Mouse (Mus musculus): ENCODE measurements at regions not wholly inside any gene's neighbourhood (a gene's known extent, or its start where the extent isn't known, plus 50 kb on each side); places are given as distances from the start of the nearest gene placed in this dataset.

DNA sequence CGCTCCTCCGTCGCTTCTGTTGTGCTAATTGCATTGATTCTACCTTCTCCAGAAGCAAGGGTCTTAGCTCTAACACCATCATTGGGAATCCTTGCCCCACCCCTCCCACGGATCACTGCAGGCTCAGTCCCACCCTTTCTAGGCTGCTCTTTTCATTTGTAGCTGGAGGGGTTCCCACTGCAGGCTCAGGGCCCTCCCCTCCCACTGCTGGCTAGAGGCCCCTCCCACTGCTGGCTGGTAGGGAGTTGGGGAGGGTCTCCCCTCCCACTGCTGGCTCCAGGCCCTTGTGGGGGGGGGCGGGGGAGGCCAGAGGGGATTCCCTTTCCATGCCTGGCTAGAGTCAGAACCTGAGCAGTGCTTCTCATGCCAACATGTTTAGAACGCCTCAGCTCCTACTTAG, 215.5 kb upstream of the Mphosph6 start:
- Histone ChIP-seq H3K27ac (peak overlapping the region; percentile 31; the same call in 1 of the 2 replicates), H3K27me3 (ENCODE audit: insufficient read depth, poor library complexity, severe bottlenecking) (no peaks in the 10 kb centered on the region), H3K36me3 (no peaks in the 10 kb centered on the region), H3K4me1 (replicated peaks) (peaks cover 13% of the 10 kb centered on the region), H3K4me3 (no peak overlapping the region), H3K9me3 (no peaks in the 10 kb centered on the region)
- 30% methylated on average over 6 of the region's 6 CpGs for WGBS
- DNase-seq (ENCODE audit: low spot score) = no peak

DNA sequence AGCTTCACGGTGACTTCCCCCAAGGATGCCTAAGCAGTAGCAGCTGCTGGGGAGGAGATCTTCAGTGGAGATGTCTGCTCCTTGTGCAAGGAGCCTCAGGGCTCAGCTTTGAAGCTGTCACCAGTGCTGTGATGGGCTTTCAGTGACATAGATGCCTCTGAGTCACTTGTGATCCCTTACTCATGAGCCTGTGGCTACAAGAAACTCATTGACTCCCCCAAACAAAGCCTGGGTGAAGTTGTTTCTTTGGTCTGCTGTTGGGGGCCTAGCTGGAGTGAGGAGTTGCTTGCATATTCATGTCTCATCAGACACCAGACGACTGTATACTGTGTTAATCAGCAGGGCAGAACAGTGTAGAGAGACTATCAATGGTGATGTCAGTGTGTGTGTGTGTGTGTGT, 203.4 kb upstream of the Mphosph6 start:
- peak; percentile 12 for DNase-seq (ENCODE audit: low spot score)
- H3K4me3 ChIP-seq = no peak overlapping the region
- no peaks in the 10 kb centered on the region for H3K27me3 ChIP-seq (ENCODE audit: insufficient read depth, poor library complexity, severe bottlenecking)
- WGBS = 62% methylated on average over 2 of the region's 2 CpGs
- peaks cover 16% of the 10 kb centered on the region for H3K4me1 ChIP-seq (replicated peaks)
- 0 out of 2 replicates have a peak, but pooled peaks cover 3% of the 10 kb centered on the region for H3K9me3 ChIP-seq
- peak overlapping the region; percentile 74; the same call in 1 of the 2 replicates for H3K27ac ChIP-seq
- H3K36me3 ChIP-seq = no peaks in the 10 kb centered on the region

DNA sequence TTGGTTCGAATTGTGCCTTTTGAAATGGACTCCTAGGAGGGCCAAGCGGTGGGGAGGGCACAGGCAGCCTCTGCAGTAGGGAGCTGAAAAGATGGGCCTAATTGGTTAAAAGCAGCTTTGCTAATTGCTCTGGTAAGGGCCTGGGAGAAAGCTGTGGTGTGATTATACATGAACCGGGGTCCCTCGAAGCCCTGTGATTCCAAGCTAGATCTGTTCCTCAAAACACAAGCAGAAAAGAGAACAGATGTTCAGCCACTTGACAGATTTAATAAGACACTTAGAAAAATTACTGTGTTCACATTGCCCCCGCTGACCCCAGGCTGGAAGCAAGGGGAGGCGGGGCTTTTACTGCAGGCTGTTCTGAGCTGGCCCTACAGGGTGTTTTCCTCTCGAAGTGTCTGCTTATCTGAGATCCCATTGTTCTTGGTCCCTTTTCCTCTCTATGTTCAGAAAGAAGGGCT, 202.7 kb upstream of the Mphosph6 start:
- DNase-seq (ENCODE audit: low spot score) = peak; percentile 20
- H3K9me3 ChIP-seq = no peaks in the 10 kb centered on the region
- H3K27ac ChIP-seq = peak overlapping the region; percentile 74
- H3K27me3 ChIP-seq (ENCODE audit: insufficient read depth, poor library complexity, severe bottlenecking) = no peaks in the 10 kb centered on the region
- H3K4me1 ChIP-seq (replicated peaks) = peaks cover 16% of the 10 kb centered on the region
- WGBS = 61% methylated on average over 7 of the region's 7 CpGs
- no peaks in the 10 kb centered on the region for H3K36me3 ChIP-seq
- no peak overlapping the region for H3K4me3 ChIP-seq

DNA sequence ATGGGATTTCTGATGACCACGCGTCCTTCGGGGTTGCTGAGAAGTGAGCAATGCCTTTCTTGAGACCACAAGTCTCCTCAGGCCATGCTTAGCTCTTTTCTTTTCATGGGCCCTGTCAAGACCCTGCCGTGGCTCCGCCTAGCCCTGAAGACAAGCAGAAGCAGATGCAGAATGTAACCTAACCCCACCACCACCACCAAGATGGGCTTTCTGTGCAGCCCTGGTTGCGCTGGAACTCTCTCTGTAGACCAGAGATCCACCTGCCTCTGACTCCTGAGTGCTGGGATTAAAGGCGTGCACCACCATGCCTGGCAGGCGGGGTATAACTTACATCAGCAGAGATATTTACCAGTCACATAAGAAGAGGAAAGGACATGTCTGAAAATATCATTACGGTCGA, 199.4 kb upstream of the Mphosph6 start:
- Histone ChIP-seq H3K27me3 (ENCODE audit: insufficient read depth, poor library complexity, severe bottlenecking) (no peaks in the 10 kb centered on the region), H3K4me1 (replicated peaks) (peaks cover 16% of the 10 kb centered on the region), H3K36me3 (no peaks in the 10 kb centered on the region), H3K9me3 (no peaks in the 10 kb centered on the region), H3K27ac (no peak overlapping the region), H3K4me3 (no peak overlapping the region)
- 88% methylated on average over 10 of the region's 10 CpGs for WGBS
- DNase-seq (ENCODE audit: low spot score) = no peak

- Histone ChIP-seq H3K4me1 (replicated peaks) (no peaks in the 10 kb centered on the region), H3K36me3 (no peaks in the 10 kb centered on the region), H3K4me3 (no peak overlapping the region), H3K27ac (no peak overlapping the region), H3K27me3 (ENCODE audit: insufficient read depth, poor library complexity, severe bottlenecking) (no peaks in the 10 kb centered on the region), H3K9me3 (0 out of 2 replicates have a peak, but pooled peaks cover 5% of the 10 kb centered on the region)
- 92% methylated on average over 7 of the region's 7 CpGs for WGBS
- no peak for DNase-seq (ENCODE audit: low spot score)
Measured at GRCm38 (mm10) chr8:117991826-117992225, 190.1 kb upstream of the Mphosph6 start.

DNA sequence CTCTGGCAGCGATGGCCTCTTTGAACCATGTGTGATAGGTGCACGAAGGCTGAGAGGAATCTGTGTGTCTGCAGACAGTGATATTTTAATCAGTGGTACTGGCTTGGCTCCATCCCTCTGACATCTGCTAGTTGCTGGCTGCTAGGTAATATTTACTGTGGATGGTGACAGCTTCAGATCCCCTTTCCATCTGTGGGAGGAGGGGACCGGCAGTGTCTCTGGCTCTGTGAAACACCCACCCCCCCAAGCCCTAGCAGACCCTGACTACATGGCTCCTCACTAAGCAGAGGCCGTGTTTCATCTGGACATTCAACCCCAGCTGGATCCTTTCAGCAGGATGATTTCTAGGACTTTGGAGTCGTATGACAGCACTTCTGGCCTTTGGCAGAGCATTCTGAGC, 187.0 kb upstream of the Mphosph6 start:
- no peaks in the 10 kb centered on the region for H3K36me3 ChIP-seq
- 0 out of 2 replicates have a peak, but pooled peaks cover 7% of the 10 kb centered on the region for H3K9me3 ChIP-seq
- no peak overlapping the region for H3K4me3 ChIP-seq
- no peak for DNase-seq (ENCODE audit: low spot score)
- no peaks in the 10 kb centered on the region for H3K4me1 ChIP-seq (replicated peaks)
- 80% methylated on average over 5 of the region's 5 CpGs for WGBS
- H3K27me3 ChIP-seq (ENCODE audit: insufficient read depth, poor library complexity, severe bottlenecking) = no peaks in the 10 kb centered on the region
- H3K27ac ChIP-seq = no peak overlapping the region

- DNase-seq (ENCODE audit: low spot score) = no peak
- no peak overlapping the region for H3K27ac ChIP-seq
- H3K36me3 ChIP-seq = no peaks in the 10 kb centered on the region
- 0 out of 2 replicates have a peak, but pooled peaks cover 2% of the 10 kb centered on the region for H3K4me1 ChIP-seq (replicated peaks)
- H3K27me3 ChIP-seq (ENCODE audit: insufficient read depth, poor library complexity, severe bottlenecking) = no peaks in the 10 kb centered on the region
- 85% methylated on average over 5 of the region's 5 CpGs for WGBS
- H3K9me3 ChIP-seq = no peaks in the 10 kb centered on the region; the same call in 1 of the 2 replicates
- H3K4me3 ChIP-seq = no peak overlapping the region
Measured at GRCm38 (mm10) chr8:117968306-117968705, 166.6 kb upstream of the Mphosph6 start.

DNA sequence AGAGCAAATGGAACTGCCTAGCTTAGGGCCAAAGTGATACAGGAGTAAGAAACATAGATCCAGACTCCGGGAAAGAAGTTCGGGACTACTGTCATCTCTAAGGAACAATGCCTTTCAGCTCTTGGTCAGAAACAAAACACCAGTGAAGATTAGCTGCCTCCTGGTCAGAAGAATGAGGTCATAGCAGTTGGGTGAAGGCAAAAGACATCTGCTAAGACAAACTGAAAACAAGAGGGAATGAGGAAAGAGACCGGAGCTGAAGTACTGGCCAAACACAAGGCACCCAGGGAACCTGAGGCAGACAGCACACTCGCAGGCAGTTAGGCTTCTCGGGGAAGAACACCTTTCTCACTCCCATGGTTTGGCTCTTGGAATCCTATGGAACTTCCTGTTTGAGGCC, 164.8 kb upstream of the Mphosph6 start:
- no peak for DNase-seq (ENCODE audit: low spot score)
- H3K27me3 ChIP-seq (ENCODE audit: insufficient read depth, poor library complexity, severe bottlenecking) = no peaks in the 10 kb centered on the region
- WGBS = 92% methylated on average over 5 of the region's 5 CpGs
- H3K27ac ChIP-seq = no peak overlapping the region
- no peak overlapping the region for H3K4me3 ChIP-seq
- 0 out of 2 replicates have a peak, but pooled peaks cover 3% of the 10 kb centered on the region for H3K4me1 ChIP-seq (replicated peaks)
- no peaks in the 10 kb centered on the region for H3K36me3 ChIP-seq
- H3K9me3 ChIP-seq = no peaks in the 10 kb centered on the region; the same call in 1 of the 2 replicates

GRCm38 (mm10) chr8:117963426-117963825, 161.7 kb upstream of the Mphosph6 start:
- Histone ChIP-seq H3K9me3 (no peaks in the 10 kb centered on the region; the same call in 1 of the 2 replicates), H3K4me1 (replicated peaks) (0 out of 2 replicates have a peak, but pooled peaks cover 3% of the 10 kb centered on the region), H3K4me3 (no peak overlapping the region), H3K36me3 (no peaks in the 10 kb centered on the region), H3K27ac (no peak overlapping the region), H3K27me3 (ENCODE audit: insufficient read depth, poor library complexity, severe bottlenecking) (no peaks in the 10 kb centered on the region)
- WGBS = 86% methylated on average over 13 of the region's 13 CpGs
- no peak for DNase-seq (ENCODE audit: low spot score)

- Histone ChIP-seq H3K4me3 (no peak overlapping the region), H3K27me3 (ENCODE audit: insufficient read depth, poor library complexity, severe bottlenecking) (no peaks in the 10 kb centered on the region), H3K36me3 (no peaks in the 10 kb centered on the region), H3K4me1 (replicated peaks) (0 out of 2 replicates have a peak, but pooled peaks cover 3% of the 10 kb centered on the region), H3K9me3 (no peaks in the 10 kb centered on the region; the same call in 1 of the 2 replicates), H3K27ac (no peak overlapping the region)
- 86% methylated on average over 8 of the region's 8 CpGs for WGBS
- DNase-seq (ENCODE audit: low spot score) = no peak
Measured at GRCm38 (mm10) chr8:117962666-117963065, 160.9 kb upstream of the Mphosph6 start.

- H3K9me3 ChIP-seq = no peaks in the 10 kb centered on the region; the same call in 1 of the 2 replicates
- WGBS = 81% methylated on average over 8 of the region's 8 CpGs
- H3K27me3 ChIP-seq (ENCODE audit: insufficient read depth, poor library complexity, severe bottlenecking) = no peaks in the 10 kb centered on the region
- H3K4me1 ChIP-seq (replicated peaks) = 0 out of 2 replicates have a peak, but pooled peaks cover 3% of the 10 kb centered on the region
- no peak overlapping the region for H3K4me3 ChIP-seq
- H3K36me3 ChIP-seq = no peaks in the 10 kb centered on the region
- no peak overlapping the region for H3K27ac ChIP-seq
- no peak for DNase-seq (ENCODE audit: low spot score)
Measured at GRCm38 (mm10) chr8:117959501-117959900, 157.8 kb upstream of the Mphosph6 start.

DNA sequence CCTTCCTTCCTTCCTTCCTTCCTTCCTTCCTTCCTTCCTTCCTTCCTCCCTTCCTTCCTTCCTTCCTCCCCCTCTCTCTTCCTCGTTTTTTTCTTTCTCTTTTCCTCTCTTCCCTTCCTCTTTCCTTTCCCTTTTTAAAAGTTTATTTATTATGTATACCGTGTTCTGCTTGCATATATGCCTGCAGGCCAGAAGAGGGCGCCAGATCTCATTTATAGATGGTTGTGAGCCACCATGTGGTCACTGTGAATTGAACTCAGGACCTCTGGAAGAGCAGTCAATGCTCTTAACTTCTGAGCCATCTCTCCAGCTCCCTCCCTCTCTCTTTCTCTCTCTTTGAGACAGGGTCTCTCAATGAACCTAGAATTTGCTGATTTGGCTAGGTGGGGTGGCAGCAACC, 157.2 kb upstream of the Mphosph6 start:
- WGBS = 50% methylated on average over 3 of the region's 3 CpGs
- Histone ChIP-seq H3K27me3 (ENCODE audit: insufficient read depth, poor library complexity, severe bottlenecking) (no peaks in the 10 kb centered on the region), H3K4me3 (no peak overlapping the region), H3K4me1 (replicated peaks) (0 out of 2 replicates have a peak, but pooled peaks cover 3% of the 10 kb centered on the region), H3K9me3 (no peaks in the 10 kb centered on the region), H3K27ac (no peak overlapping the region), H3K36me3 (no peaks in the 10 kb centered on the region)
- no peak for DNase-seq (ENCODE audit: low spot score)

GRCm38 (mm10) chr8:117951656-117952055, 149.9 kb upstream of the Mphosph6 start:
- WGBS = 12% methylated on average over 5 of the region's 5 CpGs
- no peak for DNase-seq (ENCODE audit: low spot score)
- Histone ChIP-seq H3K4me3 (no peak overlapping the region), H3K4me1 (replicated peaks) (peaks cover 15% of the 10 kb centered on the region), H3K9me3 (no peaks in the 10 kb centered on the region), H3K27me3 (ENCODE audit: insufficient read depth, poor library complexity, severe bottlenecking) (peaks cover 8% of the 10 kb centered on the region; the same call in 1 of the 2 replicates), H3K27ac (no peak overlapping the region), H3K36me3 (no peaks in the 10 kb centered on the region)

DNA sequence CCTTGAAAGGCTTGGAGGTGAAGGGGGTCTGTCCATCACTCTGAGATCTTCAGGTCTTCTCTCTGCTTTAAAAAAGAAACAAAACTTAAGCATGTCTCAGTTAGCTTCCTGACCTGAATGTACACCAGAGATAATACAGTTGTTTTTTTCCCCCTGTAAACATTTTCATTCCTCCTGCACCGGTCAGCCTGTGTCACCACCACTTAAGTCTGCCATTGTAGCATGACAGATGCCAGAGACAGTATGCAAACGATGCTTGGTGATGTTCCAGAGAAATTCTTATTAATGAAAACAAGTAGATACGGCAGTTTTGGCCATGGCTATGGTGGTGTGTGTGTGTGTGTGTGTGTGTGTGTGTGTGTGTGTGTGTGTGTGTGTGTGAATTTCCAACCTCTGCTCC, 144.8 kb upstream of the Mphosph6 start:
- Histone ChIP-seq H3K4me3 (no peak overlapping the region), H3K36me3 (no peaks in the 10 kb centered on the region), H3K9me3 (no peaks in the 10 kb centered on the region), H3K27ac (no peak overlapping the region), H3K27me3 (ENCODE audit: insufficient read depth, poor library complexity, severe bottlenecking) (no peaks in the 10 kb centered on the region), H3K4me1 (replicated peaks) (peaks cover 6% of the 10 kb centered on the region)
- 81% methylated on average over 3 of the region's 3 CpGs for WGBS
- DNase-seq (ENCODE audit: low spot score) = no peak

Measured in hindbrain, embryonic 10.5 days (tissue).